Mouse (Mus musculus) neural tube, embryonic 14.5 days (tissue): ENCODE data around the gene Atp5h. TPM values are rescaled to one million over a fixed set of nuclear protein-coding genes. Genes with fewer than 3 reads are reported as not detected.

Experiments
- ATAC-seq: fragments of 200-750 bp; cut with Nextera tagmentation; 2 replicates; pipeline ENCODE4 v1.8.0; 2017; ENCODE audit warnings: low read depth, mild to moderate bottlenecking, moderate TSS enrichment, moderate library complexity
- H3K27ac ChIP-seq: fragments of 300-500 bp; sonication (generic); 2 replicates; pipeline ENCODE4 v1.5.1; 2014; ENCODE audit warnings: low read depth, mild to moderate bottlenecking, control low read depth, low read length, moderate library complexity, mixed read lengths
- H3K27me3 ChIP-seq: fragments of 300-500 bp; sonication (generic); 2 replicates; pipeline ENCODE4 v1.6.1; 2014; ENCODE audit warnings: low read length; ENCODE audit not compliant: control insufficient read depth, insufficient read depth
- H3K36me3 ChIP-seq: fragments of 300-500 bp; sonication (generic); 2 replicates; pipeline ENCODE4 v1.6.1; 2014; ENCODE audit warnings: low read length, mixed read lengths; ENCODE audit not compliant: control insufficient read depth, insufficient read depth
- H3K4me1 ChIP-seq: fragments of 300-500 bp; sonication (generic); 2 replicates; pipeline ENCODE4 v1.6.1; 2014; ENCODE audit warnings: low read length; ENCODE audit not compliant: control insufficient read depth, insufficient read depth
- H3K4me2 ChIP-seq: fragments of 300-500 bp; sonication (generic); 2 replicates; pipeline ENCODE4 v1.6.1; 2014; ENCODE audit warnings: mild to moderate bottlenecking, low read depth, low read length, control low read depth
- H3K4me3 ChIP-seq: fragments of 300-500 bp; sonication (generic); 2 replicates; pipeline ENCODE4 v1.5.1; 2014; ENCODE audit warnings: low read depth, low read length, control low read depth, mixed read lengths
- H3K9ac ChIP-seq: fragments of 300-500 bp; sonication (generic); replicated peaks from 2 replicates; pipeline ENCODE4 v1.6.1; 2014; ENCODE audit warnings: low read depth, mild to moderate bottlenecking, control low read depth, low read length, mixed read lengths
- H3K9me3 ChIP-seq: fragments of 300-500 bp; sonication (generic); 2 replicates; pipeline ENCODE4 v1.6.1; 2016; ENCODE audit warnings: low read length; ENCODE audit not compliant: control insufficient read depth
- WGBS: fragments of 180-500 bp; shearing (Covaris S2); extraction: QIAGEN DNeasy Blood & Tissue Kit; methylation state at CpG from one replicate; pipeline ENCODE4 v1.1.7; 2014; 5-methylcytosine and 5-hydroxymethylcytosine counted together
- polyA plus RNA-seq: library from polyadenylated mRNA; unstranded; fragments of >200 nt; fragmentation: Nextera tagmentation; extraction: Ambion mirVana; gene quantifications from 2 replicates; pipeline ENCODE4 v1.2.1, GENCODE M21; 2014

Atp5h gene
- polyA plus RNA-seq, 1 experiment from 2014 or later: 1,005 TPM

DNA sequence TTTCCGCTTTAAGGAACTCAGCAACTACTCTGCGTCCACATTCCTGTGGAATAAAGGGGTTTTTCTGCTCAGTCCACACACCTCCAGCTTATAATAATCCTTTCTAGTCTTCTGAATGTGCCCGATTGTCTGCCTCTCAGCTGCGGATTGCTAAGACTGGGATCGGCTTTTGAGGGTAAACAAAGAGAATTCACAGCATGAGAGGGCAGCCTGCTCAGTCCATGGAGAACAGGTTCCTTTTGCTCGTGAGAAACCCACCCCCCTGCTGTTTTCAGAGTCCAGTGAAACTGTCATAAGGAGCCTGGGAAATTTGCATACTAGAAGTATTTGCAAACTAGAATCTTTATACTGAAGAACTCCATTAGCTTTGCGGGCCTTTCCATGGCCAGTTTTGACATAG is 10.2 kb downstream of the Atp5h start:
- H3K9ac ChIP-seq: no peak overlapping the region
- no peaks in the 10 kb centered on the region for H3K9me3 ChIP-seq
- WGBS: 38% methylated on average over 7 of the region's 7 CpGs
- peaks cover 17% of the 10 kb centered on the region for H3K4me1 ChIP-seq
- H3K27me3 ChIP-seq: no peaks in the 10 kb centered on the region
- H3K36me3 ChIP-seq: peaks cover 16% of the 10 kb centered on the region
- ATAC-seq: no peak
- no peak overlapping the region for H3K4me2 ChIP-seq
- no peak overlapping the region for H3K4me3 ChIP-seq
- no peak overlapping the region; the same call in 1 of the 2 replicates for H3K27ac ChIP-seq

- Histone ChIP-seq H3K4me3 (no peak overlapping the region), H3K27me3 (no peaks in the 10 kb centered on the region), H3K4me2 (no peak overlapping the region), H3K36me3 (peaks cover 16% of the 10 kb centered on the region), H3K4me1 (peaks cover 15% of the 10 kb centered on the region), H3K9ac (no peak overlapping the region), H3K9me3 (no peaks in the 10 kb centered on the region), H3K27ac (no peak overlapping the region)
- WGBS: 78% methylated on average over 6 of the region's 6 CpGs
- ATAC-seq: no peak
These were observed 11.4 kb downstream of the Atp5h start for GRCm38 (mm10) chr11:115408266-115408920.

GRCm38 (mm10) chr11:115406858-115407401 is 12.8 kb downstream of the Atp5h start:
- no peak for ATAC-seq
- H3K9me3 ChIP-seq: no peaks in the 10 kb centered on the region
- no peaks in the 10 kb centered on the region for H3K27me3 ChIP-seq
- H3K4me1 ChIP-seq: peaks cover 12% of the 10 kb centered on the region
- no peak overlapping the region for H3K9ac ChIP-seq
- H3K4me3 ChIP-seq: no peak overlapping the region
- peaks cover 16% of the 10 kb centered on the region for H3K36me3 ChIP-seq
- WGBS: 93% methylated on average over 17 of the region's 17 CpGs
- H3K27ac ChIP-seq: no peak overlapping the region
- H3K4me2 ChIP-seq: no peak overlapping the region

DNA sequence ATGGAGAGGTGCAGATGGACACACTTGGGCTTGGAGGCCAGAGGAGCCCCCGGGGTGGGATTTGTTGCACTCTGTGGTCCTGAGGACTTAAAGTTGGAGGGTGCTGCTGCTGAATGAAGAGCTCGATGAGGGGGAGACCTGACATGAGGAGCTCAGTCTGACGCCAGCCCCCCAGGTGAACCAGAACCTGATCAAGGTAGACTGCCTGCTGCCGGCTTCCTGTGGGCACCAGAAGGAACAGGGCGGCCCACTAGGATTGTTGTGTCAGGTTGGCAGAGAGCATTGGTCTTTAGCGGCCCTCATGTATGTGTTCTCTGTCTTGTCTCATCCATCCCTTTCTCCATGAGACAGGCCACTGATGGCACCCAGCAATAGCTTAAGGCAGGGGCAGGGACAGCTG is 14.0 kb downstream of the Atp5h start:
- Histone ChIP-seq H3K9ac (no peak overlapping the region), H3K27ac (no peak overlapping the region), H3K36me3 (peaks cover 11% of the 10 kb centered on the region), H3K4me3 (no peak overlapping the region), H3K9me3 (no peaks in the 10 kb centered on the region), H3K4me1 (peaks cover 13% of the 10 kb centered on the region), H3K27me3 (no peaks in the 10 kb centered on the region), H3K4me2 (no peak overlapping the region)
- no peak for ATAC-seq
- 96% methylated on average over 6 of the region's 6 CpGs for WGBS

GRCm38 (mm10) chr11:115403338-115404124 is 16.2 kb downstream of the Atp5h start, which contains the start of gene Mrpl58:
Gene Mrpl58 (plus strand): TSS chr11:115403752.
- peaks cover 14% of the 10 kb centered on the region for H3K4me1 ChIP-seq
- no peaks in the 10 kb centered on the region for H3K27me3 ChIP-seq
- no peaks in the 10 kb centered on the region for H3K9me3 ChIP-seq
- peak within 1 kb of the TSS; percentile 87 for H3K27ac ChIP-seq
- peaks cover 6% of the 10 kb centered on the region; the same call in 1 of the 2 replicates for H3K36me3 ChIP-seq
- WGBS: 3% methylated on average over 50 of the region's 50 CpGs
- H3K4me3 ChIP-seq: peak within 1 kb of the TSS; percentile 86
- H3K4me2 ChIP-seq: peak within 1 kb of the TSS; percentile 61
- ATAC-seq: peak; percentile 91
- peak within 1 kb of the TSS; percentile 94 for H3K9ac ChIP-seq

DNA sequence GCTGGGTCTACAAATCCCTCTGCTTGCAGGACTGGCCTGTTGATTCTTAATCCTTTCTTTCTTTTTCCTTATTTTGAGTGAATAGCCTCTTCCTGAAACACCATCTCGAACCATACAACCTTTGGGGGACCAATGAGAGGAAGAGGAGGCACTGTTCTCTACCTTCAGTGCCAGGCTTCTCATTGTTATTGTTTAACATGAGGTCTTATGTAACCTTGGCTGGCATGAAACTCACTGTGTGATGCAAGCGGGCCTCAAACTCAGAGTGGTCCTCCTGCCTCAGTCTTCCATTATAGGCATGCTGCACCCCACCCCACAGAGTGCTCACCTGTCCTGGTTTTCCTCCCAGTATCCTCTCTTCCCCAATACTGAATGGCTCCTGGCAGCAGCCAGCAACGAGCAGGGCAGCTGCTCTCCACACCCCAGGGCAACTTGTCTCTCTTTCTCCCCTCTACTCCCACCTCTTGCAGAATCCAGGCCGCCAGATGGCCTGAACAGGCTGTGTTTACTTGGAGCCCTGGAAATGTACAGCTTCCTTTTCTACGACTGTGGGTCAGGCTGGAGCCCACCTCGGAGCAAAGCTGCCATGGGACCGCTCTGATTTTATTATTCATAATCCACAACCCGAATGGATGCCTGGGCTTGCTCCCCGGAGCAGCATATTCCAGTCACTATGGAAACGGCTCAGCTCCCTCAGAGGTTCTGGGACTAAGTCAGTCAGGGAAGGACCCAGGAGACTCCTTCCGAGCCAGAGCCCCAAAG is 19.0 kb downstream of the Atp5h start:
- Histone ChIP-seq H3K4me2 (no peak overlapping the region), H3K27ac (peak overlapping the region; percentile 17; the same call in 1 of the 2 replicates), H3K4me1 (peaks cover 14% of the 10 kb centered on the region), H3K36me3 (peaks cover 4% of the 10 kb centered on the region; the same call in 1 of the 2 replicates), H3K9ac (no peak overlapping the region), H3K9me3 (no peaks in the 10 kb centered on the region), H3K4me3 (no peak overlapping the region), H3K27me3 (no peaks in the 10 kb centered on the region)
- peak; percentile 36; the same call in 1 of the 2 replicates for ATAC-seq
- 36% methylated on average over 11 of the region's 11 CpGs for WGBS

GRCm38 (mm10) chr11:115400126-115400525 is 19.6 kb downstream of the Atp5h start:
- Histone ChIP-seq H3K4me3 (no peak overlapping the region), H3K9ac (no peak overlapping the region), H3K4me2 (no peak overlapping the region), H3K9me3 (no peaks in the 10 kb centered on the region), H3K27me3 (no peaks in the 10 kb centered on the region), H3K27ac (no peak overlapping the region), H3K36me3 (peaks cover 4% of the 10 kb centered on the region; the same call in 1 of the 2 replicates), H3K4me1 (peaks cover 14% of the 10 kb centered on the region)
- WGBS: 78% methylated on average over 3 of the region's 3 CpGs
- ATAC-seq: no peak

- Histone ChIP-seq H3K4me3 (no peak overlapping the region), H3K9ac (no peak overlapping the region)
- WGBS: 83% methylated on average over 7 of the region's 7 CpGs
These were observed 21.7 kb downstream of the Atp5h start for GRCm38 (mm10) chr11:115398085-115398484.

More at GRCm38 (mm10) chr11:115398085-115398484, 21.7 kb downstream of the Atp5h start:
- no peak overlapping the region for H3K27ac ChIP-seq
- H3K27me3 ChIP-seq: no peaks in the 10 kb centered on the region
- no peak for ATAC-seq
- no peaks in the 10 kb centered on the region for H3K9me3 ChIP-seq
- H3K4me2 ChIP-seq: no peak overlapping the region
- peaks cover 7% of the 10 kb centered on the region; the same call in 1 of the 2 replicates for H3K4me1 ChIP-seq
- peaks cover 22% of the 10 kb centered on the region for H3K36me3 ChIP-seq
